Mouse (Mus musculus) myocyte (in vitro differentiated cells): ENCODE results near the gene Cbl.

Experiments
- CEBPB ChIP-seq: IDR thresholded peaks from 2 replicates; pipeline ENCODE4 v1.6.1; 2011; ENCODE audit warnings: mild to moderate bottlenecking, moderate library complexity; ENCODE audit not compliant: poor library complexity, insufficient read depth, severe bottlenecking
- E2F4 ChIP-seq: IDR thresholded peaks from one replicate; pipeline ENCODE4 v1.6.1; 2011; ENCODE audit warnings: mild to moderate bottlenecking, control low read depth, moderate library complexity; ENCODE audit not compliant: insufficient read depth
- MAX ChIP-seq: IDR thresholded peaks from one replicate; pipeline ENCODE4 v1.6.1; 2011; ENCODE audit warnings: low read depth, mild to moderate bottlenecking, control low read depth
- MYOD1 ChIP-seq, 3 experiments: IDR thresholded peaks; one replicate each; pipeline ENCODE4 v1.6.1; 2011; ENCODE audit warnings: control low read depth in 2 of 3, low read depth in 2 of 3, mild to moderate bottlenecking in 2 of 3, moderate library complexity in 1 of 3; ENCODE audit not compliant: insufficient read length in 2 of 3, control insufficient read depth in 1 of 3
- MYOG ChIP-seq, 3 experiments: IDR thresholded peaks; one replicate each; pipeline ENCODE4 v1.6.1; 2011; ENCODE audit warnings: control low read depth in 2 of 3, low read depth in 2 of 3, mild to moderate bottlenecking in 2 of 3; ENCODE audit not compliant: insufficient read length in 2 of 3, control insufficient read depth in 1 of 3, insufficient read depth in 1 of 3
- POLR2A ChIP-seq: IDR thresholded peaks from one replicate; pipeline ENCODE4 v1.6.1; 2011; ENCODE audit warnings: low read depth, mild to moderate bottlenecking, control low read depth, moderate library complexity; ENCODE audit not compliant: insufficient read length
- POLR2AphosphoS2 ChIP-seq: IDR thresholded peaks from one replicate; pipeline ENCODE4 v1.6.1; 2011; ENCODE audit warnings: low read depth, control low read depth; ENCODE audit not compliant: insufficient read length
- REST ChIP-seq: IDR thresholded peaks from one replicate; pipeline ENCODE4 v1.6.1; 2011; ENCODE audit warnings: mild to moderate bottlenecking, control low read depth, moderate library complexity; ENCODE audit not compliant: insufficient read depth, insufficient read length
- SRF ChIP-seq: IDR thresholded peaks from one replicate; pipeline ENCODE4 v1.6.1; 2011; ENCODE audit warnings: low read depth; ENCODE audit not compliant: control insufficient read depth, insufficient read length
- TCF12 ChIP-seq: IDR thresholded peaks from one replicate; pipeline ENCODE4 v1.6.1; 2011; ENCODE audit warnings: mild to moderate bottlenecking, control low read depth; ENCODE audit not compliant: poor library complexity, insufficient read depth, severe bottlenecking
- USF1 ChIP-seq: IDR thresholded peaks from one replicate; pipeline ENCODE4 v1.6.1; 2011; ENCODE audit warnings: low read depth, mild to moderate bottlenecking, control low read depth, moderate library complexity

- no peak for TF ChIP-seq POLR2A
- no peak for TF ChIP-seq MYOG (IDR thresholded peaks at IDR 0.05; ENCODE audit: control insufficient read depth in 1 of 3, insufficient read depth in 1 of 3, insufficient read length in 2 of 3, low read depth in 2 of 3)
- no peak for TF ChIP-seq USF1
- TF ChIP-seq TCF12, result no peak
- no peak for TF ChIP-seq E2F4
- TF ChIP-seq REST, result no peak
- TF ChIP-seq MAX, result no peak
- no peak for TF ChIP-seq CEBPB
- TF ChIP-seq SRF, result no peak
- no peak for TF ChIP-seq MYOD1 (IDR thresholded peaks at IDR 0.05; ENCODE audit: control insufficient read depth in 1 of 3, insufficient read length in 2 of 3, low read depth in 2 of 3)
- no peak for TF ChIP-seq POLR2AphosphoS2
Observed at GRCm38 (mm10) chr9:44107110-44107509, 126.7 kb downstream of the Cbl start, which contains the start of gene C1qtnf5.
